Mouse (Mus musculus): Measurements from ENCODE around the gene Gpr87.

- no peak for TF ChIP-seq POLR2A (IDR thresholded peaks at IDR 0.05; ENCODE audit: low read depth, low read length)
- no peak for TF ChIP-seq CTCF (IDR thresholded peaks at IDR 0.05; ENCODE audit: extremely low read depth, insufficient read depth, insufficient read length, insufficient replicate concordance)
These were observed 61.7 kb downstream of the Gpr87 start for GRCm38 (mm10) chr3:59133189-59133588.
